In the genomic region with DNA sequence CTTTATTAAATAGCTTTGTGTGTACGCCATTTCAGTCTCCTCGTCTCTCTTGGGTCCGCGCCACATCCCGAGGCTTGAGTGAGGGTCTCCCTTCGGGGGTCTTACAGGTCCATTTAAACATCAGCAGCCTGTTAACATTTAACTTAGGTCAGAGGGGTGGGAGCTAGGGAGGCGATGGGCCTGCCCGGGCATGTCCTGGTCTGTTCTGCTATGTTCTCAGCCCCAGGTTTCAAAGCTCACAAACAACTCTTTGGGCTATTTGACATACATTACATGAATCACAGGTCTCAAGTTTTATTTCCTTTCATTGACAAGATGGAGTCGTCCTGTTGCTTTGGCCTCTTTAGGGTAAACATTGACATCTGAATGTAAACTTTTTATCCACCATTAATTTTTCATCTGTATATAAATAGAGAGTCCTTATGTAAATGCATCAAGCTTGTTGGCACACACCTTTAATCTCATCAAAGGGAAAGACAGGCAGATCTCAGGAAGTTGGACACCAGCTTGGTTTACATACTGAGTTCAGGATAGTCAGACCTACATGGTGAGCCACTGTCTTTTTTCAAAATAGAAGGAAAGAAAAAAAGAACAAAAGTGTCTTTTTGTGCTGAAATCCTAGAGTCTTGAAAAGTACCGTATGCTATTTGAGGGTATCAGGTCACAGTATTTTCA, we compare ENCODE assay signal across 7 mouse cellular contexts. TPM values are rescaled to one million over a fixed set of nuclear protein-coding genes. Genes with fewer than 3 reads are reported as not detected.
DNase-seq lines count a peak whose midpoint lies in the region; ATAC-seq and TF ChIP-seq lines count a peak whose summit lies in the region.
"Not testable (repeated sequence)": the region's sequence is repeated elsewhere in the genome, so short reads cannot be mapped to it uniquely, and the experiment has no call there.

No protein-coding gene starts in this region.

- WGBS in intestine, embryonic 16.5 days, result 76% methylated on average over 8 of the region's 10 CpGs
- 59% methylated on average over 8 of the region's 10 CpGs for WGBS in lung, embryonic 16.5 days
- 56% methylated on average over 10 of the region's 10 CpGs for WGBS in stomach, embryonic 16.5 days

- TF ChIP-seq CTCF in gastrocnemius, adult 2 months (IDR thresholded peaks at IDR 0.05), result not testable (repeated sequence)

- H3K36me3 ChIP-seq in intestine, embryonic 16.5 days (ENCODE audit: control insufficient read depth, insufficient read depth, low read length); lung, embryonic 16.5 days (ENCODE audit: control insufficient read depth, insufficient read depth, low read length); stomach, embryonic 16.5 days (ENCODE audit: control insufficient read depth, insufficient read depth, low read length): not testable (repeated sequence)

- not testable (repeated sequence) for H3K9ac ChIP-seq in intestine, embryonic 16.5 days (ENCODE audit: low read depth, low read length); lung, embryonic 16.5 days (ENCODE audit: low read length); stomach, embryonic 16.5 days (ENCODE audit: low read length)

- H3K9me3 ChIP-seq in intestine, embryonic 16.5 days (ENCODE audit: control insufficient read depth, low read length); lung, embryonic 16.5 days (ENCODE audit: control insufficient read depth, low read length); stomach, embryonic 16.5 days (replicated peaks; ENCODE audit: control insufficient read depth, low read length): not testable (repeated sequence)

- not testable (repeated sequence) for H3K4me3 ChIP-seq in gastrocnemius, adult 2 months; intestine, embryonic 16.5 days (ENCODE audit: low read length); lung, embryonic 16.5 days (ENCODE audit: low read length); stomach, embryonic 16.5 days (replicated peaks; ENCODE audit: low read length)

- not testable (repeated sequence) for H3K27me3 ChIP-seq in intestine, embryonic 16.5 days (replicated peaks; ENCODE audit: control insufficient read depth, insufficient read depth, low read length); lung, embryonic 16.5 days (ENCODE audit: control insufficient read depth, insufficient read depth, low read depth, low read length); stomach, embryonic 16.5 days (ENCODE audit: control insufficient read depth, insufficient read depth, low read length)

- not testable (repeated sequence) for H3K4me1 ChIP-seq in intestine, embryonic 16.5 days (ENCODE audit: control insufficient read depth, insufficient read depth, low read length); lung, embryonic 16.5 days (replicated peaks; ENCODE audit: control insufficient read depth, insufficient read depth, low read length); stomach, embryonic 16.5 days (ENCODE audit: control insufficient read depth, insufficient read depth, low read length)

- intact Hi-C loops in gastrocnemius, adult 2 months (cut with DNase I), result not testable (repeated sequence)

- H3K27ac ChIP-seq in gastrocnemius, adult 2 months, result peak overlapping the region; percentile 41
- not testable (repeated sequence) for H3K27ac ChIP-seq in intestine, embryonic 16.5 days (ENCODE audit: low read length); lung, embryonic 16.5 days (ENCODE audit: low read length)
- 0 out of 2 replicates have a peak overlapping the region, but pooled peaks have one; percentile 8 for H3K27ac ChIP-seq in stomach, embryonic 16.5 days (ENCODE audit: low read length)

- not testable (repeated sequence) for H3K4me2 ChIP-seq in intestine, embryonic 16.5 days (ENCODE audit: low read depth, low read length); lung, embryonic 16.5 days (ENCODE audit: low read depth, low read length); stomach, embryonic 16.5 days (ENCODE audit: low read depth, low read length)

- ATAC-seq in intestine, embryonic 16.5 days, result 0 out of 2 replicates have a peak, but pooled peaks have one; percentile 56
- peak; percentile 62 for ATAC-seq in lung, embryonic 16.5 days (ENCODE audit: low read depth)
- ATAC-seq in stomach, embryonic 16.5 days (ENCODE audit: insufficient read depth, low FRiP score), result not testable (repeated sequence)

- peak; percentile 31 to 36 for DNase-seq in B cell, adult 2 months
- peak; percentile 23 for DNase-seq in NIH3T3 (ENCODE audit: low read depth)
- not testable (repeated sequence) for DNase-seq in gastrocnemius, adult 2 months
- peak; percentile 47 for DNase-seq in naive thymus-derived CD4-positive, alpha-beta T cell, adult 2 months (ENCODE audit: low read depth)

RNA-seq across cellular contexts. Expression of gene Zfp53, which starts 10.6 kb away (rescaled TPM):
- 1 to 10 TPM; 1.9 to 2.2 TPM for total RNA-seq in gastrocnemius, adult 2 months (2021)
- 11.2 and 12.1 TPM in 2 replicates for polyA plus RNA-seq in intestine, embryonic 16.5 days (2015; fragmentation: Nextera tagmentation; extraction: Ambion mirVana)
- polyA plus RNA-seq in lung, embryonic 16.5 days (2015; fragmentation: Nextera tagmentation; extraction: Ambion mirVana), result 12.0 and 12.5 TPM in 2 replicates
- 13.8 and 14.3 TPM in 2 replicates for polyA plus RNA-seq in stomach, embryonic 16.5 days (2015; fragmentation: Nextera tagmentation; extraction: Ambion mirVana)

RNA-seq across cellular contexts. Expression of gene Zfp51, which starts 28.1 kb away (rescaled TPM):
- total RNA-seq in gastrocnemius, adult 2 months (2021), result 1 to 10 TPM; 9.5 to 9.7 TPM
- 13.2 and 14.0 TPM in 2 replicates for polyA plus RNA-seq in intestine, embryonic 16.5 days (2015; fragmentation: Nextera tagmentation; extraction: Ambion mirVana)
- polyA plus RNA-seq in lung, embryonic 16.5 days (2015; fragmentation: Nextera tagmentation; extraction: Ambion mirVana), result 15.0 and 17.1 TPM in 2 replicates
- 14.5 and 16.8 TPM in 2 replicates for polyA plus RNA-seq in stomach, embryonic 16.5 days (2015; fragmentation: Nextera tagmentation; extraction: Ambion mirVana)

RNA-seq across cellular contexts. Expression of gene Zfp54, which starts 55.2 kb away (rescaled TPM):
- under 1 TPM; 0.33 to 0.89 TPM for total RNA-seq in gastrocnemius, adult 2 months (2021)
- 7.5 and 7.9 TPM in 2 replicates for polyA plus RNA-seq in intestine, embryonic 16.5 days (2015; fragmentation: Nextera tagmentation; extraction: Ambion mirVana)
- polyA plus RNA-seq in lung, embryonic 16.5 days (2015; fragmentation: Nextera tagmentation; extraction: Ambion mirVana), result 6.9 and 8.8 TPM in 2 replicates
- polyA plus RNA-seq in stomach, embryonic 16.5 days (2015; fragmentation: Nextera tagmentation; extraction: Ambion mirVana), result 7.1 and 8.2 TPM in 2 replicates

RNA-seq across cellular contexts. Expression of gene Zfp52, which starts 57.1 kb away (rescaled TPM):
- 1 to 10 TPM; 5.7 to 8.0 TPM for total RNA-seq in gastrocnemius, adult 2 months (2021)
- 3.1 and 3.4 TPM in 2 replicates for polyA plus RNA-seq in intestine, embryonic 16.5 days (2015; fragmentation: Nextera tagmentation; extraction: Ambion mirVana)
- polyA plus RNA-seq in lung, embryonic 16.5 days (2015; fragmentation: Nextera tagmentation; extraction: Ambion mirVana), result 4.7 and 5.5 TPM in 2 replicates
- polyA plus RNA-seq in stomach, embryonic 16.5 days (2015; fragmentation: Nextera tagmentation; extraction: Ambion mirVana), result 5.8 and 6.6 TPM in 2 replicates
